Mouse (Mus musculus) heart, embryonic 11.5 days (tissue): ENCODE results near the gene Dclre1b. TPM values are rescaled to one million over a fixed set of nuclear protein-coding genes. Genes with fewer than 3 reads are reported as not detected.

ENCODE experiments used
- ATAC-seq: fragments of 200-750 bp; cut with Nextera tagmentation; replicated peaks from 2 replicates; pipeline ENCODE4 v1.8.0; 2017; ENCODE audit warnings: moderate library complexity; ENCODE audit not compliant: insufficient number of reproducible peaks, low FRiP score, low TSS enrichment
- H3K27ac ChIP-seq: fragments of 300-500 bp; sonication (generic); 2 replicates; pipeline ENCODE4 v1.5.1; 2014; ENCODE audit warnings: mild to moderate bottlenecking, low read depth, low read length
- H3K27me3 ChIP-seq: fragments of 300-500 bp; sonication (generic); 2 replicates; pipeline ENCODE4 v1.6.1; 2014; ENCODE audit warnings: mild to moderate bottlenecking, low read length, mixed read lengths; ENCODE audit not compliant: control insufficient read depth, insufficient read depth
- H3K36me3 ChIP-seq: fragments of 300-500 bp; sonication (generic); 2 replicates; pipeline ENCODE4 v1.6.1; 2014; ENCODE audit warnings: mild to moderate bottlenecking, low read length, moderate library complexity, mixed read lengths; ENCODE audit not compliant: control insufficient read depth, insufficient read depth
- H3K4me1 ChIP-seq: fragments of 300-500 bp; sonication (generic); 2 replicates; pipeline ENCODE4 v1.6.1; 2014; ENCODE audit warnings: low read length; ENCODE audit not compliant: control insufficient read depth, insufficient read depth
- H3K4me2 ChIP-seq: fragments of 300-500 bp; sonication (generic); 2 replicates; pipeline ENCODE4 v1.6.1; 2014; ENCODE audit warnings: mild to moderate bottlenecking, moderate library complexity
- H3K4me3 ChIP-seq: fragments of 300-500 bp; sonication (generic); 2 replicates; pipeline ENCODE4 v1.5.1; 2014; ENCODE audit warnings: low read depth, low read length
- H3K9ac ChIP-seq: fragments of 300-500 bp; sonication (generic); 2 replicates; pipeline ENCODE4 v1.6.1; 2014; ENCODE audit warnings: mild to moderate bottlenecking, low read depth, low read length, moderate library complexity
- H3K9me3 ChIP-seq: fragments of 300-500 bp; sonication (generic); replicated peaks from 2 replicates; pipeline ENCODE4 v1.6.1; 2016; ENCODE audit warnings: low read length; ENCODE audit not compliant: control insufficient read depth
- whole genome bisulfite sequencing: fragments of 180-500 bp; shearing (Covaris S2); extraction: QIAGEN DNeasy Blood & Tissue Kit; methylation state at CpG from one replicate; pipeline ENCODE4 v1.1.7; 2014; ENCODE audit not compliant: insufficient replicate concordance; 5-methylcytosine and 5-hydroxymethylcytosine counted together
- polyA plus RNA-seq: library from polyadenylated mRNA; unstranded; fragments of >200 nt; fragmentation: Nextera tagmentation; extraction: Ambion mirVana; gene quantifications from 2 replicates; pipeline ENCODE4 v1.2.1, GENCODE M21; 2014

Dclre1b gene
- polyA plus RNA-seq, 1 experiment from 2014 or later: 27.5 TPM

- WGBS: 90% methylated on average over 2 of the region's 2 CpGs
- no peak overlapping the region for H3K27ac ChIP-seq
- ATAC-seq: no peak
Observed at GRCm38 (mm10) chr3:103756920-103757319, 52.3 kb downstream of the Dclre1b start.

GRCm38 (mm10) chr3:103755351-103755750 is 53.9 kb downstream of the Dclre1b start:
- Histone ChIP-seq H3K4me3 (no peak overlapping the region), H3K27me3 (no peaks in the 10 kb centered on the region), H3K27ac (no peak overlapping the region), H3K4me1 (peaks cover 4% of the 10 kb centered on the region; the same call in 1 of the 2 replicates), H3K9me3 (no peaks in the 10 kb centered on the region), H3K9ac (no peak overlapping the region), H3K36me3 (peaks cover 15% of the 10 kb centered on the region), H3K4me2 (no peak overlapping the region)
- WGBS: 30% methylated on average over 3 of the region's 3 CpGs
- ATAC-seq: no peak

More at GRCm38 (mm10) chr3:103756920-103757319, 52.3 kb downstream of the Dclre1b start:
- H3K4me1 ChIP-seq: peaks cover 4% of the 10 kb centered on the region; the same call in 1 of the 2 replicates
- peaks cover 16% of the 10 kb centered on the region for H3K36me3 ChIP-seq
- H3K27me3 ChIP-seq: no peaks in the 10 kb centered on the region
- H3K4me2 ChIP-seq: no peak overlapping the region
- no peak overlapping the region for H3K9ac ChIP-seq
- no peaks in the 10 kb centered on the region for H3K9me3 ChIP-seq
- H3K4me3 ChIP-seq: no peak overlapping the region

- H3K9ac ChIP-seq: no peak overlapping the region
- no peak for ATAC-seq
- 86% methylated on average over 2 of the region's 2 CpGs for WGBS
- H3K4me3 ChIP-seq: no peak overlapping the region
- H3K36me3 ChIP-seq: peaks cover 25% of the 10 kb centered on the region
- no peaks in the 10 kb centered on the region for H3K9me3 ChIP-seq
- no peaks in the 10 kb centered on the region for H3K27me3 ChIP-seq
- no peak overlapping the region for H3K4me2 ChIP-seq
- H3K4me1 ChIP-seq: peaks cover 4% of the 10 kb centered on the region; the same call in 1 of the 2 replicates
- no peak overlapping the region for H3K27ac ChIP-seq
Observed at GRCm38 (mm10) chr3:103751558-103751957, 57.7 kb downstream of the Dclre1b start.

Other genes with a start within 250 kb of the Dclre1b start
- 0.18 and 0.59 TPM in 2 replicates for gene Syt6, start 234.2 kb downstream of the Dclre1b start, polyA plus RNA-seq
- gene Atg4a-ps, start 163.4 kb downstream of the Dclre1b start, polyA plus RNA-seq: 0.09 and 0.13 TPM in 2 replicates
- 21.8 and 22.4 TPM in 2 replicates for gene Olfml3, start 71.4 kb downstream of the Dclre1b start, polyA plus RNA-seq
- not detected in 2 replicates for gene Gm10964, start 70.1 kb downstream of the Dclre1b start, polyA plus RNA-seq
- 12.2 and 12.7 TPM in 2 replicates for gene Hipk1, start 17.9 kb downstream of the Dclre1b start, polyA plus RNA-seq
- gene Ap4b1, start 76 bp upstream of the Dclre1b start, polyA plus RNA-seq: 17.5 and 20.4 TPM in 2 replicates
- gene Gm43064, start 129 bp upstream of the Dclre1b start, polyA plus RNA-seq: 0.18 and 0.19 TPM in 2 replicates
- gene Bcl2l15, start 23.2 kb upstream of the Dclre1b start, polyA plus RNA-seq: 0.36 and 0.66 TPM in 2 replicates
- 0.90 and 1.8 TPM in 2 replicates for gene Ptpn22, start 50.4 kb upstream of the Dclre1b start, polyA plus RNA-seq
- 7.6 and 7.9 TPM in 2 replicates for gene Rsbn1, start 104.7 kb upstream of the Dclre1b start, polyA plus RNA-seq
- gene Phtf1, start 158.7 kb upstream of the Dclre1b start, polyA plus RNA-seq: 18.7 and 18.9 TPM in 2 replicates